Mouse (Mus musculus) layer of hippocampus, adult 11-12 months (tissue): Measurements from ENCODE around the gene Abcc4.
"Not testable (repeated sequence)": the region's sequence is repeated elsewhere in the genome, so short reads cannot be mapped to it uniquely, and the experiment has no call there.

Source experiments
- DNase-seq: peaks from one replicate; pipeline ENCODE4 v3.0.0; 2022; ENCODE audit warnings: low spot score

The Abcc4 gene

DNA sequence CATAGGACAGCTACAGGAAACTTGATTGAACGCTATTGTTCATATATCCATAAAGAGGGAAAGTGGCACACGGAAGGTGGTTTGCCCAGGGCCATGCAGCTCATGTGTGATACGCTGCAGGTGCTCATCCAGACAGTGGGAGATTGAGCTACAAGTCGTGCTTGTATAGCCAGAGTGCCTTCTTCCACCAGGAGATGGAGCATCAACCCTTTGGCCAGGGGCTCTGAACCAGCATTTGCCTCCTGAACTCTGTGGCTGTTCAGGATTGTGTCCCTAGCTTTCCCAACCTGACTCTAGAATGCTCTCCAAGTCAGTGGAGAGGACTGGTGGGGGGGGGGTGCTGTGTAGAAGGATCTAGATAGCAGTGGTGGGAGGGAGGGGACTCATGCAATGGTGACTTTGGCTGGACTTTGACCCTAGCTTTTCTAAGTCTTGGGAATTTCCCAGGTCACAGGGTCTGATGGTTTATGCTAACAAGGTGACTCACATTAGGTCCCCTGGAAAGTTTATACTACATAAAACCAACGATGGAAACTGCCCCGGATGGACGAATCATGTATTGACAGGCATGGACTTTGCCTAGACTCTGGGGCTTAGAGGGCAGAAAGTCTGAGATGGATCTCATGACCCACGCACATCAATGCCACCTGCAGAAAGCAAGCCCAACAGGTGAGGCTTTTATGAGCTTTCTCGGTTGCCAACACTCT, 27.6 kb downstream of the Abcc4 start:
- no peak for DNase-seq

DNA sequence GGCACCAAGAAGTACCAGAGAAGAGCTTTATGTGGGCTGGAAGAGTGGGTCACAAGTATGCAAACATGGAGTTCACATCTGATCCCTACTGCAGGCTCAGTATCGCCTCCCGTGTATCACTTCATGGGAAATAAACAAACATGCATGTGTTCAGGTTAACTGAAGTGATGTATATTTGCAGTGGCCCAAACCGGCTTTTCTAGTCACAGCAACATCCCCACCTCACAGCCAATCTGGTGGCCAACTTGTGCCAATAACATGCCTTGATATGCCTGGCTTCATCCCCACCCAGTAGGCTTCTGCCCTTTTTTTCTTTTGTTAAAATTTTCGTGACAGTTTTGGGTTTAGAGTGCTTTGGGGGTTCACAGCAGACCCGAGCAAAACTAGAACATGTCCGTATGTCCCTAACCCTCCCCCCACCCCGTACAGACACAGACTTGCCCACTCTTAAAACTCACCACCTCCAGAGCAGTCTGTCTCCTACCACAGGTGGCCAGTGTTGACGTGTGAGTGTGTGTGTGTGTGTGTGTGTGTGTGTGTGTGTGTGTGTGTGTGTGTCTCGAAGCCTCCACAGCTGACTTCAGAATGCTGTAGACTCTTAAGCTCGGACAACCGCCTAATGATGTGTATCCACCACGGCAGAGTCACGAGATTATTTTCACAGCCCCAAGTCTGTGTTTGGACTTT, 29.6 kb downstream of the Abcc4 start:
- no peak for DNase-seq

DNA sequence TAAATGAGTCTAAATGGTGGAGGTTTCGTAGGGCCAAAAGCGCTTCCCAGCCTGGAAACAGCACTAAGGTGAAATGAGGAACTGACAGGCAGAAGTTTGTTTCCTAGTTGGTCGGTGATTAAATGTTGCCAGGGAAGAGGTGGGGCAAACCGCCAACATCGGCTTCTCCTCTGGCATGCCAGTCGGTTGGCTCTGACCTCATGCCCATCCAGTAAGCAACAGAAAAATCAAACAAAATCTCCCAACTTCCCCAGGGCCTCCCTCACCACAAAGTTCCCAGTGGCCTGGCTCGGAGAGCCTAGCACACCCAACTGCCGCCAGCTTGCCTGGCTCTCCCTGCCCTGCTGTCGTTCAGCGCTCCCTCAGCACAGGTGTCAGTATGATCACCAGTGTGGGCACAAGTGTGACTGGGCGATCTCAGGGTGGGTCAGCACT, 31.3 kb downstream of the Abcc4 start:
- DNase-seq, result peak; percentile 27

GRCm38 (mm10) chr14:118674224-118674623, 31.8 kb downstream of the Abcc4 start:
- no peak for DNase-seq

DNA sequence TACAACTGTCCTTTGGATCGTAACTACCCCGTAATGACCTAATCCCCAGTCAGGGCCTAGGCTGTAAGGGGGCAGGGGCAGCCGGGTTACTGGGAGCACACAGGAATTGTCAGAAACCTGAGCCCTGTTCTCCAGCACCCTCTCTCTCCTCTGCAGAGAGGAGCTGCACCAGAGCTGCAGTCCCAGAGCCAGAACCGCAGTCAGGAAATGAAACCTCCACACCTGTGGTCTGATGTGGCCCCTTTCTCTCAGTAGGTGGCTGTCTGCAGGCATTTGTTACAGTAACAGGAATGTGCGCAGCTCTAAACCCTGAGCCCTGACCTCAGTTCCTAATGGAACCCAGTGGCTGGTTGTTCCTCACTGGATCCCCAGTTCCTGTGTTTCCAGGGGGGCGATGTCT, 32.5 kb downstream of the Abcc4 start:
- no peak for DNase-seq

GRCm38 (mm10) chr14:118672931-118673330, 33.1 kb downstream of the Abcc4 start:
- not testable (repeated sequence) for DNase-seq

GRCm38 (mm10) chr14:118667499-118667898, 38.5 kb downstream of the Abcc4 start:
- DNase-seq, result no peak

- DNase-seq, result no peak
Measured at GRCm38 (mm10) chr14:118664661-118665060, 41.4 kb downstream of the Abcc4 start.

DNA sequence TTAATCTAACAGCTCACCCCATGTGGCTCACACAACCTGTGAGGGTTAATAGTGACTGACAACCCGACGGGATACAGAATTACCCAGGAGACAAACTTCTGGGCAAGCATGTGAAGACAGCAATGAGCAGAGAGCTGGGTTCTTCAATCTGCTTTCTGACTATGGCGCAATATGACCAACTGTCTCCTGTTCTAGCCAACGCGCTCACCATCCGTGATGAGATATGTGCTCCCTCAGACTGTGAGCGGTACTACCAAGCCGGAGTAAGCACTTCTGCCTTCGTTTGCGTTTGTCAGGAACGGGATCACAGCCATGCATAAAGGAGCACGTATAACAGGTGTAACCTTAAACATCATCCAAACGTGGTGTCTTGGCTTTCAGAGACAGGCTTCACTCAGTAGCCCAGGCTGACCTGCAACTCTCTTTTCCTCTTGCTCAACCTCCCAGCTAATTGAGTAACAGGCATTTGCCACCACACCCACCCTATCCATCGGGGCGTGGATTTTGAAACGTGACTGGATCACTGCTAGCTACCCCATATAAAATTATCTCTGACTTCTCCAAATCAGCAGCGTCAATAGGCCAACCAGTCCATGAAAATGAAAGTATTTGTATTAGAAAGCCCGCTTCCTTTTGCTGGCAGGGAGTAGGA, 43.3 kb downstream of the Abcc4 start:
- DNase-seq, result no peak

DNA sequence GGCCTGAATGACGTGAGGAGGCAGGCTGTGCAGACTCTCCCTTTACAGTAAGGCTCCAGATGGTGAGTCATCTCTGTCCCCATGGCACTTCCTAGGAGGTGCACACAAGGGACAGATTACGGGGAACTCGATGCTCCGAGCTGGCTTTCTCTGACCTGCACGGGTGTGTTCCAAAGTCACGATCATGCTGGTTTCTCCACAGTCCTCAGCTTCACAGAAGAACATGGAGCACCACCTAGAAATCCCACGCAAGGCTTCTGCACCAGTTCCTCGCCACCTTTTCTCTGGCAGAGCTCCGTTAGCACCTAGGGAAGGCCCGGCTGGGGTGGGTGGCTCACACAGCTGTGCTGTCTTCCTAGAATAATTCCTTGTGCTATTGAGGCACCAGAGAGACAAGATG, 43.9 kb downstream of the Abcc4 start:
- peak; percentile 23 for DNase-seq

- DNase-seq, result no peak
Measured at GRCm38 (mm10) chr14:118659230-118659629, 46.8 kb downstream of the Abcc4 start.

- no peak for DNase-seq
Measured at GRCm38 (mm10) chr14:118658328-118658692, 47.7 kb downstream of the Abcc4 start.

DNA sequence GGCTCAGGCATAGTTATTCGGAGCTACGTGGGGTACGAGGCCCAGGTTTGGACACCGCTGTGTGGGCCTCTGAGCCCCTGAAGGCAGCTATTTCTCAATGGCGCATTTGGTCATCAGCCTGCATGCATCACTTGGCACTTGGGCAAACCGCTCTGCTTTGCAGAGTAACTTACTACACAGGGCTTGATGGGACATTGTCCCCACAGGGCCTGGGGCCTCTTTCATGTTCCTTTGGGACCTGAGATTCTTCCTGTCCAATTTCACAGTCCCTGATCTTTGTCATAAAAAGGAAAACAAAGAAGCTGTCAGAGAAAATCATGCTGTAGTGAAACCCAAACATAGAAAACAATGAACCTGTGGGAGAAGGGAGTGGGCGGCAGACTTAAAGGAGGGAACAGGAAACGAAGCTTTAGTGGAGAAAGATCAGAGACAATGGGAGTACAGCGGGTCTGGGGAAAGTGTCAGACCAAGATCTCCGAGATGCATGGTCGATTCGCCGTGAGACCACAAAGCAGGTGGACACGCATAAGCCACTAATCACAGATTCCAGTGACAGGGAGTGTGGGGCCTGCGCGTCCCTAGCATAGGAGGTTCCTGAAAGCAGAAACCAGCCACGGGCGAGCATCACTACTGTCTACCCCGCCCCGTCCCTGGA, 48.2 kb downstream of the Abcc4 start:
- no peak for DNase-seq

- no peak for DNase-seq
Measured at GRCm38 (mm10) chr14:118657206-118657605, 48.8 kb downstream of the Abcc4 start.

GRCm38 (mm10) chr14:118656036-118656435, 50.0 kb downstream of the Abcc4 start:
- DNase-seq, result no peak

DNA sequence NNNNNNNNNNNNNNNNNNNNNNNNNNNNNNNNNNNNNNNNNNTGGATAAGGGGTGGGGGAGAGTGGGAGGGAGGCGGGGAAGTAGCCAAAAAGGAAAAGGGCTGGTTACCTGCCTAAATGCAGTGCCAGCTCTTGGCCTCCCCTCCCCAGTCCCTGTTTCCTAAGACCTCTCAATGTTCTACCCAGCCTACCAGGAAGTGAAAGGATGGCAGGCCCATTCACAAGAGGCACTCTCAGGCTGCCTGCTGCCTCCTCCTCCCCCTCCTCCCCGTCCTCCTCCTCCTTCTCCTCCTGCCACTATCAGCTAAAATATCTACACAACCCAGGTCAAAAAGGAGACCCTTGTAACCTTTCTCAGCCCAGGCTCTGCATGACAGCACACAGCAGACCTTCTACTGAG, 51.1 kb downstream of the Abcc4 start:
- DNase-seq, result no peak

- DNase-seq, result no peak
Measured at GRCm38 (mm10) chr14:118651704-118652439, 54.1 kb downstream of the Abcc4 start.

DNA sequence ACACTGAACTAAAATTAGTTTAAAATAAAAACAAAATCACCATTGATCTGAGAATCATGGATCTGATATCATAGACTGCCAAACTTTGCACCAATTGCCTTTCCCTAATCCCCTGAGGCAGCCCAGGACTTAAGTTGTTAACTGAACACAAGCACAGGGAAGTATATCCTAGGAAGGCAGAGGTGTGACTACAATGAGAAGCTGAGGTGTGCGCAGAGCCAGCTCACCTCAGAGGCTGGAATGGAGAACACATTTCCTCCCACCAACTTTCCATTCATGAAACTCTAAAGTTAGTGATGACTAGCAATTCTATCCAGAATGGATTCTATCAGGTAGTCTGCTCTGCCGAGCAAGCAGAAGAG, 56.1 kb downstream of the Abcc4 start:
- DNase-seq, result no peak

DNA sequence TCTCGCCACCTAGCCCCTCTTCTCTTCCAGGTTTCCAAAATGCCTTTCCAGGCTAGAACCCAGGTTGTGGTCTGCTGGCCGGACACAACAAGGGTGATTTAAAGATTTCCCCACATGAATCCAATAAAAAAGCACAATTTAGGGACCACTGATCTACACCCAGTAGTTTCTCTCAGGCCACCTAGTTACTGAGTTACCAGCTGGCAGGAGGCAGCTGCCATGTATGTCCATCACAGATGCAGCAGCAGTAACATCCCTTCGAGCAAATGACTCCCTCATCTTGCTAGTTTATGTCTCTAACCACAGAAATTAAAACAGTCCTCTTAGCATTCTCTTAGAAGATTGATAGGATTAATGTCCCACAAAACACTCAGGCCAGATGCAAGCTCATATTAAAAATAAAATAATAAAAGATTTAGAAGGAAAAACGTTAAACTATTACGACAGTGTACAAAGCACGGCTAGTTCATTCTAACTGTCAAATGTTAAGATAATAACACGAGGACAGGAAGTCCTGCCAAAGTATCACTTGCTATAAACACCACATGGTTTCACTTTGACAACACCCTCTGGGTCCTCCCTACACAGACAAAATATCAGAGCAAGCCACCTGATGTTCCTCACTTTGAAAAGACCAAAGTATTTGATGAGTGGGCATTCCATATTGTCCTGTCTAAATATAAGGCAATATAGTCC, 56.7 kb downstream of the Abcc4 start:
- no peak for DNase-seq

GRCm38 (mm10) chr14:118642940-118643591, 63.0 kb downstream of the Abcc4 start:
- DNase-seq, result not testable (repeated sequence)

DNA sequence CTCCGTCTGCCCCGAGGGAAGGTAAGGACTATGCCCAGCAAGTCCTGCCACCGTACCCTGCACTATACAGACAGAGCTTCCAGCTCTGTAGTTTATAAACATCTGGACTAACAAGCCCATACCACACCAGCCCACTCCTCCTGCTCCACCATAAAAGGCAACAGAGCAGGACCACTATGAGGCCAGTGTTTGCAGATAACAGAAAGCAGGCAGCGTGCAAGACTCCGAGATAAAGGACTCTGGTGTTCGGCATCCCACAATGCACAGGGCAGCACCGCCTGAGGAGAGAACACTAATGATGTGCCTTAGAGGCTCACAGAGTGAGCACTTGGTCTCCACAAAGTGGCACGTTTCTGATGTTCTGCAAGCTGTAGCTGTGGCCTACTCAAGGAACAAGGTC, 63.9 kb downstream of the Abcc4 start:
- no peak for DNase-seq
